Mouse (Mus musculus): ENCODE results near the gene Gna13. TPM values are rescaled to one million over a fixed set of nuclear protein-coding genes. Genes with fewer than 3 reads are reported as not detected.

The Gna13 gene
- polyA plus RNA-seq, 1 experiment from 2014 or later, result 13.3 TPM

GRCm38 (mm10) chr11:109361631-109362462 lies 784 bp upstream of the Gna13 start:
- peak; percentile 14 for ATAC-seq (ENCODE audit: insufficient read depth)
- Histone ChIP-seq H3K27me3 (no peaks in the 10 kb centered on the region), H3K36me3 (replicated peaks) (peaks cover 20% of the 10 kb centered on the region), H3K4me3 (replicated peaks) (peak overlapping the region; percentile 85), H3K4me2 (peak overlapping the region; percentile 81), H3K27ac (replicated peaks) (peak overlapping the region; percentile 84), H3K9ac (peak overlapping the region; percentile 83), H3K9me3 (replicated peaks) (no peaks in the 10 kb centered on the region), H3K4me1 (replicated peaks) (peaks cover 50% of the 10 kb centered on the region)
- 1% methylated on average over 27 of the region's 27 CpGs for WGBS (ENCODE audit: insufficient replicate concordance)

GRCm38 (mm10) chr11:109363191-109364133 lies 831 bp downstream of the Gna13 start:
- H3K9me3 ChIP-seq (replicated peaks), result no peaks in the 10 kb centered on the region

GRCm38 (mm10) chr11:109364337-109364736 lies 1.7 kb downstream of the Gna13 start:
- Histone ChIP-seq H3K4me1 (replicated peaks) (peaks cover 74% of the 10 kb centered on the region), H3K27me3 (no peaks in the 10 kb centered on the region), H3K4me2 (peak overlapping the region; percentile 81), H3K36me3 (replicated peaks) (peaks cover 30% of the 10 kb centered on the region), H3K27ac (replicated peaks) (peak overlapping the region; percentile 30; the same call in 1 of the 2 replicates), H3K9ac (peak overlapping the region; percentile 96; the same call in 1 of the 2 replicates), H3K4me3 (replicated peaks) (peak overlapping the region; percentile 85), H3K9me3 (replicated peaks) (no peaks in the 10 kb centered on the region)
- WGBS (ENCODE audit: insufficient replicate concordance), result 45% methylated on average over 2 of the region's 2 CpGs
- ATAC-seq (ENCODE audit: insufficient read depth), result no peak

More at GRCm38 (mm10) chr11:109363191-109364133, 831 bp downstream of the Gna13 start:
- Histone ChIP-seq H3K9ac (peak overlapping the region; percentile 96), H3K27me3 (no peaks in the 10 kb centered on the region), H3K27ac (replicated peaks) (peak overlapping the region; percentile 97), H3K4me2 (peak overlapping the region; percentile 81), H3K4me1 (replicated peaks) (peaks cover 66% of the 10 kb centered on the region), H3K36me3 (replicated peaks) (peaks cover 30% of the 10 kb centered on the region), H3K4me3 (replicated peaks) (peak overlapping the region; percentile 85)
- WGBS (ENCODE audit: insufficient replicate concordance), result under 1% methylated on average over 53 of the region's 53 CpGs
- ATAC-seq (ENCODE audit: insufficient read depth), result peak; percentile 51

- WGBS (ENCODE audit: insufficient replicate concordance), result 61% methylated on average over 10 of the region's 10 CpGs
- peaks cover 30% of the 10 kb centered on the region for H3K36me3 ChIP-seq (replicated peaks)
- ATAC-seq (ENCODE audit: insufficient read depth), result no peak
- 0 out of 2 replicates have a peak overlapping the region, but pooled peaks have one; percentile 30 for H3K27ac ChIP-seq (replicated peaks)
- peak overlapping the region; percentile 85 for H3K4me3 ChIP-seq (replicated peaks)
- no peaks in the 10 kb centered on the region for H3K27me3 ChIP-seq
- H3K9me3 ChIP-seq (replicated peaks), result no peaks in the 10 kb centered on the region
- peak overlapping the region; percentile 96 for H3K9ac ChIP-seq
- peak overlapping the region; percentile 81 for H3K4me2 ChIP-seq
- H3K4me1 ChIP-seq (replicated peaks), result peaks cover 75% of the 10 kb centered on the region
Measured at GRCm38 (mm10) chr11:109364881-109365280, 2.2 kb downstream of the Gna13 start.

GRCm38 (mm10) chr11:109365818-109366217 lies 3.2 kb downstream of the Gna13 start:
- H3K4me1 ChIP-seq (replicated peaks), result peaks cover 77% of the 10 kb centered on the region

GRCm38 (mm10) chr11:109366802-109367579 lies 4.4 kb downstream of the Gna13 start:
- Histone ChIP-seq H3K27me3 (no peaks in the 10 kb centered on the region), H3K9ac (no peak overlapping the region), H3K27ac (replicated peaks) (peak overlapping the region; percentile 42; the same call in 1 of the 2 replicates), H3K4me3 (replicated peaks) (no peak overlapping the region), H3K4me1 (replicated peaks) (peaks cover 71% of the 10 kb centered on the region), H3K4me2 (peak overlapping the region; percentile 8; the same call in 1 of the 2 replicates), H3K9me3 (replicated peaks) (no peaks in the 10 kb centered on the region), H3K36me3 (replicated peaks) (peaks cover 33% of the 10 kb centered on the region)
- no peak for ATAC-seq (ENCODE audit: insufficient read depth)
- WGBS (ENCODE audit: insufficient replicate concordance), result 71% methylated on average over 15 of the region's 15 CpGs

More at GRCm38 (mm10) chr11:109365818-109366217, 3.2 kb downstream of the Gna13 start:
- no peaks in the 10 kb centered on the region for H3K27me3 ChIP-seq
- peaks cover 30% of the 10 kb centered on the region for H3K36me3 ChIP-seq (replicated peaks)
- no peak overlapping the region for H3K9ac ChIP-seq
- H3K4me3 ChIP-seq (replicated peaks), result no peak overlapping the region
- WGBS (ENCODE audit: insufficient replicate concordance), result 91% methylated on average over 5 of the region's 5 CpGs
- peak overlapping the region; percentile 81; the same call in 1 of the 2 replicates for H3K4me2 ChIP-seq
- ATAC-seq (ENCODE audit: insufficient read depth), result no peak
- no peak overlapping the region for H3K27ac ChIP-seq (replicated peaks)
- H3K9me3 ChIP-seq (replicated peaks), result no peaks in the 10 kb centered on the region

- Histone ChIP-seq H3K9me3 (replicated peaks) (no peaks in the 10 kb centered on the region), H3K9ac (no peak overlapping the region), H3K4me3 (replicated peaks) (no peak overlapping the region), H3K4me2 (no peak overlapping the region), H3K27ac (replicated peaks) (no peak overlapping the region), H3K36me3 (replicated peaks) (peaks cover 39% of the 10 kb centered on the region), H3K27me3 (no peaks in the 10 kb centered on the region), H3K4me1 (replicated peaks) (peaks cover 78% of the 10 kb centered on the region)
- ATAC-seq (ENCODE audit: insufficient read depth), result 0 out of 2 replicates have a peak, but pooled peaks have one; percentile 47
- WGBS (ENCODE audit: insufficient replicate concordance), result 56% methylated on average over 3 of the region's 3 CpGs
Measured at GRCm38 (mm10) chr11:109369026-109369637, 6.5 kb downstream of the Gna13 start.

GRCm38 (mm10) chr11:109375412-109375811 lies 12.8 kb downstream of the Gna13 start:
- ATAC-seq (ENCODE audit: insufficient read depth), result no peak
- Histone ChIP-seq H3K4me2 (no peak overlapping the region), H3K27ac (replicated peaks) (no peak overlapping the region), H3K36me3 (replicated peaks) (peaks cover 11% of the 10 kb centered on the region), H3K4me3 (replicated peaks) (no peak overlapping the region), H3K27me3 (no peaks in the 10 kb centered on the region), H3K9me3 (replicated peaks) (no peaks in the 10 kb centered on the region), H3K4me1 (replicated peaks) (peaks cover 66% of the 10 kb centered on the region), H3K9ac (no peak overlapping the region)
- 49% methylated on average over 7 of the region's 7 CpGs for WGBS (ENCODE audit: insufficient replicate concordance)

- peak; percentile 83 for ATAC-seq (ENCODE audit: insufficient read depth)
- Histone ChIP-seq H3K4me2 (peak overlapping the region; percentile 43), H3K4me3 (replicated peaks) (no peak overlapping the region)
Measured at GRCm38 (mm10) chr11:109376484-109377143, 14.0 kb downstream of the Gna13 start.

More at GRCm38 (mm10) chr11:109376484-109377143, 14.0 kb downstream of the Gna13 start:
- H3K27me3 ChIP-seq, result no peaks in the 10 kb centered on the region
- 38% methylated on average over 7 of the region's 7 CpGs for WGBS (ENCODE audit: insufficient replicate concordance)
- peaks cover 10% of the 10 kb centered on the region for H3K36me3 ChIP-seq (replicated peaks)
- peak overlapping the region; percentile 21; the same call in 1 of the 2 replicates for H3K9ac ChIP-seq
- H3K4me1 ChIP-seq (replicated peaks), result peaks cover 68% of the 10 kb centered on the region
- H3K27ac ChIP-seq (replicated peaks), result peak overlapping the region; percentile 19
- no peaks in the 10 kb centered on the region for H3K9me3 ChIP-seq (replicated peaks)
